Mouse (Mus musculus): Measurements from ENCODE around the gene Dscaml1. TPM values are rescaled to one million over a fixed set of nuclear protein-coding genes. Genes with fewer than 3 reads are reported as not detected.

Dscaml1 gene
- polyA plus RNA-seq, 1 experiment = 0.62 TPM

- WGBS = 43% methylated on average over 13 of the region's 13 CpGs
- Histone ChIP-seq H3K27ac (ENCODE audit: insufficient read depth, low read depth, low read length) (no peak overlapping the region), H3K27me3 (ENCODE audit: control insufficient read depth, insufficient read depth, low read length) (no peaks in the 10 kb centered on the region), H3K4me1 (ENCODE audit: control insufficient read depth, insufficient read depth, insufficient read length, low read length) (no peaks in the 10 kb centered on the region), H3K36me3 (ENCODE audit: control insufficient read depth, insufficient read depth, low read length) (no peaks in the 10 kb centered on the region), H3K4me3 (ENCODE audit: low read depth, low read length) (no peak overlapping the region)
- no peak for TF ChIP-seq CTCF (IDR thresholded peaks at IDR 0.05; ENCODE audit: extremely low read depth, insufficient read length, insufficient replicate concordance, low read depth, low read length)
- TF ChIP-seq POLR2A (IDR thresholded peaks at IDR 0.05; ENCODE audit: low read depth, low read length) = no peak
These were observed 181.9 kb downstream of the Dscaml1 start for GRCm38 (mm10) chr9:45608097-45609031.

GRCm38 (mm10) chr9:45610336-45611060 is 184.1 kb downstream of the Dscaml1 start:
- TF ChIP-seq CTCF (IDR thresholded peaks at IDR 0.05; ENCODE audit: extremely low read depth, insufficient read length, insufficient replicate concordance, low read depth, low read length) = no peak
- TF ChIP-seq POLR2A (IDR thresholded peaks at IDR 0.05; ENCODE audit: low read depth, low read length) = no peak
- H3K27me3 ChIP-seq (ENCODE audit: control insufficient read depth, insufficient read depth, low read length) = no peaks in the 10 kb centered on the region
- no peak overlapping the region for H3K27ac ChIP-seq (ENCODE audit: insufficient read depth, low read depth, low read length)
- WGBS = 66% methylated on average over 11 of the region's 11 CpGs
- H3K4me1 ChIP-seq (ENCODE audit: control insufficient read depth, insufficient read depth, insufficient read length, low read length) = no peaks in the 10 kb centered on the region
- no peak overlapping the region for H3K4me3 ChIP-seq (ENCODE audit: low read depth, low read length)
- no peaks in the 10 kb centered on the region for H3K36me3 ChIP-seq (ENCODE audit: control insufficient read depth, insufficient read depth, low read length)

- Histone ChIP-seq H3K36me3 (ENCODE audit: control insufficient read depth, insufficient read depth, low read length) (no peaks in the 10 kb centered on the region), H3K27me3 (ENCODE audit: control insufficient read depth, insufficient read depth, low read length) (no peaks in the 10 kb centered on the region), H3K4me3 (ENCODE audit: low read depth, low read length) (no peak overlapping the region), H3K27ac (ENCODE audit: insufficient read depth, low read depth, low read length) (no peak overlapping the region), H3K4me1 (ENCODE audit: control insufficient read depth, insufficient read depth, insufficient read length, low read length) (no peaks in the 10 kb centered on the region)
- TF ChIP-seq POLR2A (IDR thresholded peaks at IDR 0.05; ENCODE audit: low read depth, low read length) (no peak), CTCF (IDR thresholded peaks at IDR 0.05; ENCODE audit: extremely low read depth, insufficient read length, insufficient replicate concordance, low read depth, low read length) (no peak)
- WGBS = 78% methylated on average over 1 of the region's 1 CpGs
These were observed 188.2 kb downstream of the Dscaml1 start for GRCm38 (mm10) chr9:45614616-45615015.

GRCm38 (mm10) chr9:45617889-45618288 is 191.5 kb downstream of the Dscaml1 start:
- TF ChIP-seq POLR2A (IDR thresholded peaks at IDR 0.05; ENCODE audit: low read depth, low read length) (no peak), CTCF (IDR thresholded peaks at IDR 0.05; ENCODE audit: extremely low read depth, insufficient read length, insufficient replicate concordance, low read depth, low read length) (no peak)
- H3K36me3 ChIP-seq (ENCODE audit: control insufficient read depth, insufficient read depth, low read length) = no peaks in the 10 kb centered on the region
- no peaks in the 10 kb centered on the region for H3K4me1 ChIP-seq (ENCODE audit: control insufficient read depth, insufficient read depth, insufficient read length, low read length)
- H3K27me3 ChIP-seq (ENCODE audit: control insufficient read depth, insufficient read depth, low read length) = no peaks in the 10 kb centered on the region
- H3K4me3 ChIP-seq (ENCODE audit: low read depth, low read length) = no peak overlapping the region
- no peak overlapping the region for H3K27ac ChIP-seq (ENCODE audit: insufficient read depth, low read depth, low read length)
- 88% methylated on average over 10 of the region's 10 CpGs for WGBS

DNA sequence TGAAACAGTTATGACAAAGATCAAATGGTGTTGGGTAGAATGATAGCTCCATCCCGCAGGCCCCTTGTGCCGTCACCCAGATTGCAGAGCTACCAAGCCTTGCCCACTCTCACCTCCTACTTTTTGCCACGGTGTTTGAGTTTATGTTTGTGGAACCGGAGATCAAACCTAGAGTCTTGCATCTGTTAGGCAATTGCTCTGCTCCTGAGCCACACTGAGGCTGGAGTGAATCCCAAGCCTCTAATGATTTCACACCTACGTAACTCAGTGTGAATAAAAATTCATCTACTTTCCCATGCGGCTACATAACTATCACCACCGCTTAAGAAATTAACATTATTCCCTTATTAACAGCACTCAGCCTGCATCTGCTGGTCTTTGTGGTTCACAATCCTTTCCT is 192.0 kb downstream of the Dscaml1 start:
- H3K36me3 ChIP-seq (ENCODE audit: control insufficient read depth, insufficient read depth, low read length) = no peaks in the 10 kb centered on the region
- H3K4me1 ChIP-seq (ENCODE audit: control insufficient read depth, insufficient read depth, insufficient read length, low read length) = no peaks in the 10 kb centered on the region
- no peak overlapping the region for H3K4me3 ChIP-seq (ENCODE audit: low read depth, low read length)
- H3K27me3 ChIP-seq (ENCODE audit: control insufficient read depth, insufficient read depth, low read length) = 0 out of 2 replicates have a peak, but pooled peaks cover 2% of the 10 kb centered on the region
- no peak overlapping the region for H3K27ac ChIP-seq (ENCODE audit: insufficient read depth, low read depth, low read length)
- TF ChIP-seq CTCF (IDR thresholded peaks at IDR 0.05; ENCODE audit: extremely low read depth, insufficient read length, insufficient replicate concordance, low read depth, low read length) = no peak
- no peak for TF ChIP-seq POLR2A (IDR thresholded peaks at IDR 0.05; ENCODE audit: low read depth, low read length)
- WGBS = 84% methylated on average over 7 of the region's 7 CpGs

GRCm38 (mm10) chr9:45620049-45620448 is 193.6 kb downstream of the Dscaml1 start:
- no peak overlapping the region for H3K27ac ChIP-seq (ENCODE audit: insufficient read depth, low read depth, low read length)
- H3K27me3 ChIP-seq (ENCODE audit: control insufficient read depth, insufficient read depth, low read length) = 0 out of 2 replicates have a peak, but pooled peaks cover 2% of the 10 kb centered on the region
- no peaks in the 10 kb centered on the region for H3K36me3 ChIP-seq (ENCODE audit: control insufficient read depth, insufficient read depth, low read length)
- no peak for TF ChIP-seq POLR2A (IDR thresholded peaks at IDR 0.05; ENCODE audit: low read depth, low read length)
- WGBS = 31% methylated on average over 9 of the region's 9 CpGs
- no peaks in the 10 kb centered on the region for H3K4me1 ChIP-seq (ENCODE audit: control insufficient read depth, insufficient read depth, insufficient read length, low read length)
- H3K4me3 ChIP-seq (ENCODE audit: low read depth, low read length) = no peak overlapping the region

DNA sequence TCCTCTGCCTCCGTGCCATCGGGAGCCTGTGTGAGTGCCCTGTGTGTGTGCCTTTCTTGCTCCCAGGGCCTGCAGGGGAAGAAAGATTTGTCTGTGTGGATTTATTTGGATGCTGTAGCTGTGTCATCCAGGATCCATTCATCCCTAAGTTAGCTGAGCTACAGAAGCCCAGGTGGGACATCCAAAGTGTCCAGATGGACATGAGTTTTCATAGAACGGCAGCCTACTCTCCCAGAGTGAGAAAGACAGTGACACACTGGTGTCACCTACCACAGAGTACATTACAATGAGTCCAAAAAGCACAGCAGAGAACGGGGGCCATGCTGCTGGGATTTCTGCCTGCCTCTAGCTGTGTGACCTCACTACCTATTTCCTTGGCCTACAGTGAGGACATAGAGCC is 194.5 kb downstream of the Dscaml1 start:
- H3K4me1 ChIP-seq (ENCODE audit: control insufficient read depth, insufficient read depth, insufficient read length, low read length) = no peaks in the 10 kb centered on the region
- 89% methylated on average over 4 of the region's 4 CpGs for WGBS
- TF ChIP-seq POLR2A (IDR thresholded peaks at IDR 0.05; ENCODE audit: low read depth, low read length) = no peak
- no peak for TF ChIP-seq CTCF (IDR thresholded peaks at IDR 0.05; ENCODE audit: extremely low read depth, insufficient read length, insufficient replicate concordance, low read depth, low read length)
- H3K4me3 ChIP-seq (ENCODE audit: low read depth, low read length) = no peak overlapping the region
- 0 out of 2 replicates have a peak, but pooled peaks cover 2% of the 10 kb centered on the region for H3K27me3 ChIP-seq (ENCODE audit: control insufficient read depth, insufficient read depth, low read length)
- H3K36me3 ChIP-seq (ENCODE audit: control insufficient read depth, insufficient read depth, low read length) = no peaks in the 10 kb centered on the region
- H3K27ac ChIP-seq (ENCODE audit: insufficient read depth, low read depth, low read length) = no peak overlapping the region

Data from small intestine, adult 2 months (tissue).